Mouse (Mus musculus) cerebellum, postnatal 14 days (tissue): ENCODE data around the gene Prkd3.

ENCODE experiments used
- DNase-seq, 2 experiments: peaks; one replicate each; pipeline ENCODE4 v3.0.0; 2021; ENCODE audit warnings: mixed read lengths in 2 of 2

Gene Prkd3

DNA sequence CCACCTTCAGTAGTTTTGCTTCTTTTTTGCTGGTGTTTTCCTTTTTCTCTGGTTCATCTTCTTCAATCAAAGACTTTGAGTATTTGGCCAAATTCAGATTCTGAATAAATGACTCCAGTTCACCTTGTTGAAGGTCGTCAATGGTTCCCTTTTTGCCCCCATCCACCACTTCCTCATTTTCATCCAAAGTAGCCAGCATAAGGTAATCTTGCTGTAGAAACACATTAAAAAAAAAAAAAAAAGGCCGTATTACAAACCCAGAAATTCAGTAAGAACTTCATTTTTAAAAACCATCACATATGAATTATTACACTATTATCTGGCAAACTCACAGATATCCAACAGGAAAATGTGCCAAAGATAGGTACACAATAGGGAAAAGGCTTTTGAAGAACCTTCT, 84.8 kb downstream of the Prkd3 start:
- DNase-seq: no peak

DNA sequence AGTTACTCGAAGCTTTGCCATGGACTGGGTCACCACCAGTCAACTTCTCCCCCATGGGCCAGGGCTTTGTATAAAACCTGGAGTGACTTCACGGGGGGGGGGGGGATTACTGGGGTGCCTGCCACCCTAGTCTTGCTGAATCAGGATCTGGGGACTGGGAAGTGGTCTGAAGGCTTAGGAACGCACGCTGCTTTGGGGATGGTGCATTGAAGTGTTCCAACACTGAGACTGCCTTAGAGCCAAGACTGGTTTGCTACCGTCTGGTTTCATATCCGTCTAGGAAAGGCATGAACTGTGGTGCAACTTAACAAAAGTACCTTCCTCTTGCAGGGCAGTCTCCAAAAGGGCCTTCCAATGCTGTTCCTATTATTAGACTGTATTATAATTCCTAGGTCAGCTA, 102.9 kb downstream of the Prkd3 start:
- no peak for DNase-seq

DNA sequence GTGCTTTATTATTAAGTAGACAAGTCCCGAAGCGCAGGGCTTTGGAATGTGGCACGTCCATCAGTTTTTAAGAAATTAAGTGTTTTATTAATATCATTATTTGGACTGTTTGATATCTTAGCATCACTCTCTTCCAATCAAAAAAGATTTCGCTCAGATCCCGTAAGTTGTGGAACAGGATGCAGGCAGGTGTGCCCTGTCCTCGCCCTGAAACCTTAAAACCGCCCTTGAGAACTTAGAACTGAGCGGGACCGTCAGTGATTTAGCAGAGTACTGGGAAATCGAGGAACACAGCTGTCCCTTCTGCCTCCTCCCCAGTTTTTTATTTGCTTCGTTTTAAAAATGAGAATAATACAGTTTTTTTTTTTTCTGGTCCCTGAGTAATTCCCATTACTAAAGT, 103.7 kb downstream of the Prkd3 start:
- no peak for DNase-seq

DNA sequence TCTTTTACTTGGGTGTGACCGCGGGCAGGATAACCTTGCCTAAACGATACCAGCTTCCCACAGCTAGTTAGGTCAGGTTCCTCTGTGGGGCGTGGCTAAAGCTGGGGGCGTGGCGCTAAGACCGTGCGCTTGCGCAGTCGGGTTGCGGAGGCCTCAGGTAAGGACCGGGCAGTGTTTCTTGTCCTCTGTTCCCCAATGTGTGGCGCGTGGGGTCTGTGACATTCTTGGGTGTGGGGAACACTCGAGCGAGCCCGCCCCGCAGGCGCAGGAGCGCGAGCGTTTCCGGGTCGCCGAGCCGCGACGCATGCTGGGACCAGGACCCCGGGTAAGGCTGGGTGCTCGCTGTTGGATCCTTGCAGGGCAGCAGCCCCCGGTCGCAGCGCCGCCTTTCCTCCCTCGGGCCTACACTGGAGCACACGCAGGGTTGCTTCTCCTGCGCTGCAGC, 104.2 kb downstream of the Prkd3 start, which contains the start of gene Cebpzos:
Gene Cebpzos (plus strand): TSS at position 132 of the 445 bp plus-strand sequence.
- peak; percentile 94 to 95 for DNase-seq

DNA sequence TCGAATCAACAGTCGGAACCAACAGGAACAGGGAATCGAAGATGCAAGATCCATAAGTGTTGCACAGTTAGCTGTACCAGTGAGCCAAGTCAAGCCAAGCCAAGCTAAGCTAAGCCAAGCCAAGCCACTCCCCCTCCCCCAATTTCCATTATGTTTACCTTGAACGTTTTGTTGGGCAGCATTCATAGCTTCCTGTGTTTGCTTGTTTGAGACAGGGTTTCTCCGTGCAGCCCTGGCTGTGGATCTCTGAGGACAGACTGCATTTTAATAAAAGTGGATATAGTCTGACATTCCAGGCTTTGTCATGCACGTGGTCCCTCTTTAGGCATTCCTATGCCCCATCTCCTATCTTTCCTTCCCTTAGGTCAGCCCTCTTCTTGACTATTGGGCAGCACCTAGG, 104.8 kb downstream of the Prkd3 start:
- DNase-seq: no peak

DNA sequence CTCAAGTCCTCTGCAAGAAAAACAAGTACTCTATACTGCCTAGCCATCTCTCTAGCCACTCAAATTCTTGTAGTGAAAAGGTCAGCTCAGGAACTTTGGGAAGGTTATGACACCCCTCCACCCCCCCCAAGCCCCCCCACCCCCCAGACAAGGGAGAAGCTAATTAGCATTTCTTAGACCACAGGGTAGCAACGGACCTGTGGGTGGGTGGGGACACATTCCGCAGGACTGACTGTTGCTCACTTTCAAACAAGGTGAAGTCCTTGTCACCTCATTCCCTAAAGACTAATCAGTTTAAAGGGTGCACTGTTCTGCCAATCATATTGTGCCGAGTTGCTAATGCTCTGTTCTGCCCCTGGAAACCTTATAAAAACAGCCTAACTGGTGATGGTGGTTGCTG, 106.7 kb downstream of the Prkd3 start:
- no peak for DNase-seq

DNA sequence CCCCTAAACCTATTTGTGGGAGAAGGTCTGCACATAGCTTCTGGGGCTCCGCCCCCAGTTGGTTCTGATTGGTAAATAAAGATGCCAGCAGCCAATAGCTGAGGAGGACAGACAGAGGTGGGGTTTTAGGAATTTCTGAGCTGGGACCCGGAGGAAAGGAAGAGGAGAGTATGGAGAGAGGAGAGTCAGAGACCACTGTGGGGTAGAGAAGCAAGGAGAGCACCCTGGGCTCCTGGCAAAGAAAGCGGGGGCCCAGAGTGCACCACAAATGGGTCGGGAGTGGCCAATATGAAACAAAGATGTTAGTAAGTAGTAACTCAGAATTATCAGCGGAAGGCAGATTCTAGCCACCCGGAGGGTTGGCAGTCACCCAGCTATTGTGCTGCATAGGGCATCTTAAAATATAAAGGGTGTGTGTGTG, 107.7 kb downstream of the Prkd3 start:
- DNase-seq: peak; percentile 58 to 73

DNA sequence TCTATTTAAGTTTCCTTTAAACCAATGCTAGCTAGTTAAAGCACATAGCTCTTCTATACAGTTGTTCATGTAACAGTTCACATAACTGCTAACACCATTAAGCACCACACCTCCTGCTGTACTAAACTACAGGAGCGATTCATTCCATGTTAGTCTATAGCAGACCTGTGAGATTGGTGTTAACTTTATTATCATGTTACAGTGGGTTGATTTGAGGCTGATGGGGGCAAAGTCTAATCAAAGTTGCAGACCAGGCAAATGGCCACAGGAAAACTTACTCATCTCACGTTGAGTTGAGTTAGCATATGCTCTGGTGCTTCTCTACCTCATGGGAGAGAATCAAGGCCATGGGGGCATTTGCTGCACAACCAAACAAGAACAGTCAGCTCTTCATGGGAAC, 111.2 kb downstream of the Prkd3 start:
- no peak for DNase-seq

DNA sequence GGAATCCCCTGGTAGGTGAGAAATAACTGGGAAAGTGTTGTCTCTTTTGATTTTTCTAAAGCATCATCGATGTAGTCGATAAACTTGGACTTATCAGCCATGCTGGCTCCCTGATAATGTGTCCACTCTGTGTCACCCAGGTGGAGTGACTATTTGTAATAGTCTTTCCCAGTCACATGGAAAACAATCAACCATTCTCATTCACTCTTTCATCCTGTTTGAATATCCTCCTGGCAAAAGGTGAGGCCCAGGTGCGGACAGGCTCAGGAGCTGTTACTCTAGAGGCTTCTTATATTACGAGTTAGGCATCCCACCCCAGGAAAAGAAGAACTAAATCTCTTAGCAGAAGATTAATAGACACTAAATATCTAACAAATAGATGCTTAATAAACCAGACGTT, 113.7 kb downstream of the Prkd3 start, which contains the start of gene Sult6b1:
Gene Sult6b1 (minus strand): TSS at position 101 of the 400 bp plus-strand sequence.
- DNase-seq: no peak

DNA sequence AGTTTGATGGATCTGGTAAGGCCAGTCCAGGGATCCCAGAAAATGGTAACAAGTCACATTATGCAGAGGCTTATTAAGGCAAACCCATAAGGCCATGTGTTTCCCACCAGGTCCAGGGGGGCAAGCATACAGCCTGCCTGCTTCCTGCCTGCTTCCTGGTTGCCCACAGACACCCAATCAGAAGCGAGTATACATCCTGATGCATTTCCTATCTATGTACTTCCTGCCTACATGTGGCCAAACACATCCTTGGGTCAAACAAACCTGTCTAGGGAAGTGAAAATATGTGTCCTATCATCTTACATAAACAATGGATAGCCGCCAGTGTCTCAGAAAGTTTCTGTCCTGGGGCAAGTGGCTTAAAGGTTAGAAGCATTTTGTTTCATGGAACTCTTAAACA, 117.5 kb downstream of the Prkd3 start:
- DNase-seq: no peak
